Mouse (Mus musculus) cortical plate, adult 2 months (tissue): Measurements from ENCODE around the gene Rbms1.

Experiments used
- CTCF ChIP-seq: fragments of 200-500 bp; IDR thresholded peaks from 2 replicates; pipeline ENCODE4 v1.5.1; 2011; ENCODE audit warnings: mild to moderate bottlenecking, control low read depth, low read length; ENCODE audit not compliant: insufficient read depth; ENCODE audit errors: extremely low read depth
- POLR2A ChIP-seq: fragments of 200-500 bp; IDR thresholded peaks from 2 replicates; pipeline ENCODE4 v1.6.1; 2011; ENCODE audit warnings: mild to moderate bottlenecking, low read length, control low read depth; ENCODE audit not compliant: insufficient read depth; ENCODE audit errors: extremely low read depth

DNA sequence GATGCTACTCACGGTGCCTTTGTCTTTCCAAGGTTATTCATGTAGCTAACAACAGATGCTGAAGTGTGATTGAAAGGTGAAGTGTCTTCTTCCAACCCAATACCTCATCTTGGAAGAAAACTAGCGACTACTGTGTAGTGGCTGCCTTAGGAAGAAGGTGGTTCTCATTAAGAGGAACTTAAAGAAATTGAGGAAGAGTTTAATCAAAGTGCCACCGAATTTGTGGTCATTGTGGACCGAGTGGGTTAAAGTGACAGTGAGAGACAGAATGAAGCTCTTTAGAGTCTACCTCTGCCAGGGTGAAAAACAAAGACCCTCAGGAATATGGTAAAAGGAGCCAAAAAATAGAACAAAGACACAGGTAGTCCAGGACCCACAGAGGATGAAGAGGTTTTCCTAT, 15.2 kb downstream of the Rbms1 start:
- TF ChIP-seq POLR2A (no peak), CTCF (no peak)
